Mouse (Mus musculus) skeletal muscle tissue, adult 2 months (tissue): Measurements from ENCODE around the gene Nipal3.
A peak's percentile ranks its signal among the peaks of the same experiment; 100 is the strongest.

Experiments
- DNase-seq: peaks from one replicate; pipeline ENCODE4 v3.0.0-alpha.2; 2012; ENCODE audit warnings: low read depth, low spot score

Gene Nipal3

GRCm38 (mm10) chr4:135436291-135436690, 58.5 kb downstream of the Nipal3 start:
- no peak for DNase-seq

GRCm38 (mm10) chr4:135434395-135434789, 60.4 kb downstream of the Nipal3 start:
- no peak for DNase-seq

GRCm38 (mm10) chr4:135433443-135434394, 61.1 kb downstream of the Nipal3 start, which contains the start of gene Rcan3:
Gene Rcan3 (minus strand): TSS chr4:135433853.
- DNase-seq: peak; percentile 84

GRCm38 (mm10) chr4:135433086-135433442, 61.8 kb downstream of the Nipal3 start:
- DNase-seq: no peak

GRCm38 (mm10) chr4:135429990-135430760, 64.7 kb downstream of the Nipal3 start:
- no peak for DNase-seq

GRCm38 (mm10) chr4:135429383-135429782, 65.5 kb downstream of the Nipal3 start:
- no peak for DNase-seq

GRCm38 (mm10) chr4:135426587-135426986, 68.3 kb downstream of the Nipal3 start:
- no peak for DNase-seq

- no peak for DNase-seq
These were observed 69.2 kb downstream of the Nipal3 start for GRCm38 (mm10) chr4:135425625-135426024.

- DNase-seq: no peak
These were observed 73.9 kb downstream of the Nipal3 start for GRCm38 (mm10) chr4:135420961-135421360.

GRCm38 (mm10) chr4:135420416-135420815, 74.4 kb downstream of the Nipal3 start:
- DNase-seq: no peak

- DNase-seq: no peak
These were observed 74.8 kb downstream of the Nipal3 start for GRCm38 (mm10) chr4:135419996-135420395.

- no peak for DNase-seq
These were observed 78.5 kb downstream of the Nipal3 start for GRCm38 (mm10) chr4:135416367-135416766.

GRCm38 (mm10) chr4:135413491-135413890, 81.3 kb downstream of the Nipal3 start:
- no peak for DNase-seq

- DNase-seq: peak; percentile 32
These were observed 83.2 kb downstream of the Nipal3 start for GRCm38 (mm10) chr4:135411633-135412032.

- no peak for DNase-seq
These were observed 88.7 kb downstream of the Nipal3 start for GRCm38 (mm10) chr4:135406180-135406579.

- DNase-seq: no peak
These were observed 89.9 kb downstream of the Nipal3 start for GRCm38 (mm10) chr4:135404916-135405315.

GRCm38 (mm10) chr4:135404048-135404447, 90.8 kb downstream of the Nipal3 start:
- DNase-seq: no peak

- no peak for DNase-seq
These were observed 93.0 kb downstream of the Nipal3 start for GRCm38 (mm10) chr4:135401881-135402280.

- DNase-seq: no peak
These were observed 96.8 kb downstream of the Nipal3 start, which contains the start of gene Ncmap for GRCm38 (mm10) chr4:135397991-135398390. Gene Ncmap (minus strand): TSS chr4:135398227.

GRCm38 (mm10) chr4:135397551-135397950, 97.3 kb downstream of the Nipal3 start:
- DNase-seq: no peak

GRCm38 (mm10) chr4:135396303-135396702, 98.5 kb downstream of the Nipal3 start:
- DNase-seq: no peak
